Mouse (Mus musculus): ENCODE results near the gene Rpl32.

GRCm38 (mm10) chr6:115755536-115755935 is 53.0 kb downstream of the Rpl32 start:
- no peak for TF ChIP-seq POLR2A (IDR thresholded peaks at IDR 0.05; ENCODE audit: borderline replicate concordance, extremely low read depth, low read depth, low read length)
- TF ChIP-seq CTCF (IDR thresholded peaks at IDR 0.05; ENCODE audit: insufficient read depth, low read length): no peak
